Mouse (Mus musculus) ES-E14 (cell line): ENCODE data around the gene Chek1.

Experiments
- HCFC1 ChIP-seq: IDR thresholded peaks from 2 replicates; pipeline ENCODE4 v1.6.1; 2012; ENCODE audit warnings: low read length, inconsistent platforms, borderline replicate concordance; ENCODE audit not compliant: insufficient read depth
- MAFK ChIP-seq: IDR thresholded peaks from 2 replicates; pipeline ENCODE4 v1.6.1; 2014; ENCODE audit warnings: mild to moderate bottlenecking, low read depth, low read length, inconsistent platforms; ENCODE audit not compliant: insufficient read depth

DNA sequence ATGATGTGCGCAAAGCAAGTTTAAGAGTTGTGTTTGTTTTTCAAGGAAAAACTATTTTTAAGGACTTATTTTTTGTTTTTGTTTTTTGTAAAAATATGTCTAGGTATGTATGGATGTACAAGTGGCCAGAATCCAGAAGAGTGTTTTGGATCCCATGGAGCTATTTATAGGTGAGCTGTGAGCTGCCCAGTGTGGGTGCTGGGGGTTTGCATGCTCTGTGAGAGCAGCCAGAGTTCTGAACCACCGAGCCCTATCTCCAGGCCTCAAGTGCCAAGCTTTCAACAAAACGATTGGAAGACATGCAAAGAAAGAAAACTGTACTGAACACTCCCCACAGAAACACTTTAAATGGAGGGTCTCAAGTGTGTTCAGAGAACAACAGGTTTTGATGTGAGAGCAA is 20.9 kb downstream of the Chek1 start:
- no peak for TF ChIP-seq HCFC1
- TF ChIP-seq MAFK: no peak
